In genomic region chr2:17650147-17650834, GRCm38 (mm10) we compare ENCODE assay signal across 17 mouse cellular contexts.
DNase-seq lines count a peak whose midpoint lies in the region; ATAC-seq and TF ChIP-seq lines count a peak whose summit lies in the region.
"Had no signal": no experiment of that assay in that cellular context is flagged by ENCODE, and none has a peak within 500 bp of the region (broad histone marks: within the 10 kb centered on the region; RNA-seq: fewer than 3 reads in every experiment).

No protein-coding gene starts in this region.

- no peak overlapping the region for H3K9ac ChIP-seq in forebrain, postnatal 0 days
- no peak overlapping the region for H3K9ac ChIP-seq in forebrain, embryonic 12.5 days
- H3K9ac ChIP-seq: forebrain, embryonic 13.5 days; heart, embryonic 15.5 days; lung, embryonic 14.5 days; midbrain, embryonic 15.5 days; neural tube, embryonic 13.5 days had no signal

- no peaks in the 10 kb centered on the region for H3K9me3 ChIP-seq in forebrain, postnatal 0 days (ENCODE audit: low read length)
- H3K9me3 ChIP-seq in forebrain, embryonic 12.5 days: no peaks in the 10 kb centered on the region
- H3K9me3 ChIP-seq: forebrain, embryonic 13.5 days; heart, embryonic 15.5 days; midbrain, embryonic 15.5 days; neural tube, embryonic 13.5 days had no signal

- H3K36me3 ChIP-seq in forebrain, postnatal 0 days (ENCODE audit: insufficient read depth): no peaks in the 10 kb centered on the region
- no peaks in the 10 kb centered on the region for H3K36me3 ChIP-seq in forebrain, embryonic 12.5 days (replicated peaks)
- H3K36me3 ChIP-seq: heart, embryonic 15.5 days; midbrain, embryonic 15.5 days; neural tube, embryonic 13.5 days had no signal

- no peak overlapping the region for H3K4me3 ChIP-seq in forebrain, postnatal 0 days (ENCODE audit: low read depth, low read length)
- H3K4me3 ChIP-seq in forebrain, embryonic 12.5 days (replicated peaks): no peak overlapping the region
- H3K4me3 ChIP-seq: forebrain, embryonic 13.5 days; heart, embryonic 15.5 days; hindbrain, embryonic 10.5 days; midbrain, embryonic 15.5 days; neural tube, embryonic 13.5 days had no signal

- intact Hi-C loops in left cerebral cortex, postnatal 4 days (cut with DNase I): no loop called here
- intact Hi-C loops in left cerebral cortex, postnatal 10 days (cut with DNase I): no loop called here

- no peak for DNase-seq in forebrain, postnatal 0 days
- DNase-seq in left cerebral cortex, postnatal 4 days: peak; percentile 66
- DNase-seq in left cerebral cortex, postnatal 10 days (ENCODE audit: extremely low spot score in 1 of 2, low spot score in 2 of 2): no peak
- peak; percentile 50 for DNase-seq in cerebellum, adult 8-10 months
- peak; percentile 42 to 63 for DNase-seq in kidney, postnatal 4 days
- DNase-seq in lung, postnatal 10 days: no peak
- DNase-seq: adrenal gland, adult 8-10 months; lung, embryonic 14.5 days; retina, postnatal 1 day had no signal

- no peak for TF ChIP-seq CTCF in forebrain, postnatal 0 days (IDR thresholded peaks at IDR 0.05; ENCODE audit: low read depth)

- ATAC-seq in forebrain, postnatal 0 days: peak; percentile 25; the same call in 1 of the 2 replicates
- ATAC-seq in forebrain, embryonic 12.5 days (ENCODE audit: low FRiP score): no peak
- ATAC-seq in activated CD4-positive, CD25-positive, alpha-beta regulatory T cell, adult 4 months: no peak
- ATAC-seq: forebrain, embryonic 13.5 days; intestine, postnatal 0 days; midbrain, embryonic 15.5 days had no signal

- 47% methylated on average over 10 of the region's 10 CpGs for WGBS in forebrain, postnatal 0 days
- 51% methylated on average over 10 of the region's 10 CpGs for WGBS in forebrain, embryonic 12.5 days

- H3K4me1 ChIP-seq in forebrain, postnatal 0 days (ENCODE audit: insufficient read depth): no peaks in the 10 kb centered on the region
- no peaks in the 10 kb centered on the region for H3K4me1 ChIP-seq in forebrain, embryonic 12.5 days
- H3K4me1 ChIP-seq: forebrain, embryonic 13.5 days; heart, embryonic 15.5 days; midbrain, embryonic 15.5 days had no signal

- no peak overlapping the region for H3K27ac ChIP-seq in forebrain, postnatal 0 days (ENCODE audit: low read depth, low read length)
- H3K27ac ChIP-seq in forebrain, embryonic 12.5 days: no peak overlapping the region
- H3K27ac ChIP-seq: forebrain, embryonic 13.5 days; heart, embryonic 15.5 days; midbrain, embryonic 15.5 days; neural tube, embryonic 13.5 days had no signal

- no peaks in the 10 kb centered on the region for H3K27me3 ChIP-seq in forebrain, postnatal 0 days (ENCODE audit: insufficient read depth, low read length)
- no peaks in the 10 kb centered on the region for H3K27me3 ChIP-seq in forebrain, embryonic 12.5 days
- H3K27me3 ChIP-seq: forebrain, embryonic 13.5 days; heart, embryonic 15.5 days; midbrain, embryonic 15.5 days; neural tube, embryonic 13.5 days had no signal

- H3K4me2 ChIP-seq in forebrain, postnatal 0 days (ENCODE audit: low read depth): no peak overlapping the region
- no peak overlapping the region for H3K4me2 ChIP-seq in forebrain, embryonic 12.5 days
- H3K4me2 ChIP-seq: forebrain, embryonic 13.5 days; heart, embryonic 15.5 days; lung, embryonic 14.5 days; midbrain, embryonic 15.5 days; neural tube, embryonic 13.5 days had no signal

Comparison
In these comparisons a context has a peak if more than half of its experiments do, and no peak if none do; other contexts are left out.
1. DNase-seq: peak in left cerebral cortex, postnatal 4 days (single experiment), cerebellum, adult 8-10 months (single experiment) and kidney, postnatal 4 days (2 of 2); none in forebrain, postnatal 0 days (single experiment), left cerebral cortex, postnatal 10 days (0 of 2) and lung, postnatal 10 days (single experiment).